Mouse (Mus musculus) cortical plate, adult 2 months (tissue): Measurements from ENCODE around the gene Gch1.

Experiments used
- CTCF ChIP-seq: fragments of 200-500 bp; IDR thresholded peaks from 2 replicates; pipeline ENCODE4 v1.5.1; 2011; ENCODE audit warnings: mild to moderate bottlenecking, control low read depth, low read length; ENCODE audit not compliant: insufficient read depth; ENCODE audit errors: extremely low read depth
- POLR2A ChIP-seq: fragments of 200-500 bp; IDR thresholded peaks from 2 replicates; pipeline ENCODE4 v1.6.1; 2011; ENCODE audit warnings: mild to moderate bottlenecking, low read length, control low read depth; ENCODE audit not compliant: insufficient read depth; ENCODE audit errors: extremely low read depth

DNA sequence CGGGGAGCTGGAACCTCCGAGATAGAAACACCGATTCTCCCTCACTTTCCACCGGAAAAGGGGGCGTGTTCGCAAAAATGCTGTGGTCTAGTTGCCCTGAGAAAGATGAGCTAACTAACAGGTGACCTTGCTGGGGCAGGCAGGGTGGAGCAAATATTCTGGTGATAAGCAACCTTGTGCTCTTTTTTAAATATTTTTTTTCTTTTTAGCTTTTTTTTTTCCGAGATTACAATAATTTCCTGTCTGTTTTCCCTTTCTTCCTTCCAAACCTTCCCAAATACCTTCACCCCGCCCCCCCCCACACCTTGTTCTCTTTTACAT, 382 bp upstream of the Gch1 start:
- TF ChIP-seq CTCF (no peak), POLR2A (no peak)
